Mouse (Mus musculus) ES-E14 (cell line): ENCODE measurements around the gene Gm10337. TPM values are rescaled to one million over a fixed set of nuclear protein-coding genes. Genes with fewer than 3 reads are reported as not detected.

Experiments used
- DNase-seq: peaks from one replicate; pipeline ENCODE4 v3.0.0-alpha.2; 2013; ENCODE audit warnings: low read depth, low spot score
- H3K27ac ChIP-seq: 2 replicates; pipeline ENCODE4 v1.5.1; 2012; ENCODE audit warnings: low read depth, mild to moderate bottlenecking, low read length, moderate library complexity, mixed read lengths; ENCODE audit not compliant: poor library complexity, insufficient read depth, severe bottlenecking
- H3K36me3 ChIP-seq: 2 replicates; pipeline ENCODE4 v1.6.1; 2012; ENCODE audit warnings: mild to moderate bottlenecking, low read length, moderate library complexity, mixed read lengths; ENCODE audit not compliant: control insufficient read depth, poor library complexity, insufficient read depth, severe bottlenecking
- H3K4me1 ChIP-seq, 2 experiments: fragments of 150-350 bp in 1 of 2; sonication (generic) in 1 of 2; 2 replicates each; pipeline ENCODE4 v1.6.1; 2012; ENCODE audit warnings: low read length in 2 of 2, mild to moderate bottlenecking in 1 of 2, mixed read lengths in 1 of 2; ENCODE audit not compliant: control insufficient read depth in 2 of 2, insufficient read depth in 2 of 2, poor library complexity in 1 of 2
- H3K4me3 ChIP-seq, 2 experiments: fragments of 150-350 bp in 1 of 2; sonication (generic) in 1 of 2; 2 replicates each; pipeline ENCODE4 v1.5.1; 2012; ENCODE audit warnings: low read length in 2 of 2, low read depth in 1 of 2, mild to moderate bottlenecking in 1 of 2, mixed read lengths in 1 of 2; ENCODE audit not compliant: insufficient read depth in 1 of 2, poor library complexity in 1 of 2, severe bottlenecking in 1 of 2
- H3K9ac ChIP-seq: 2 replicates; pipeline ENCODE4 v1.6.1; 2012; ENCODE audit warnings: low read depth, mild to moderate bottlenecking, low read length, mixed read lengths; ENCODE audit not compliant: poor library complexity, insufficient read depth, severe bottlenecking
- H3K9me3 ChIP-seq: fragments of 150-350 bp; sonication (generic); 2 replicates; pipeline ENCODE4 v1.6.1; 2012; ENCODE audit warnings: low read depth, mild to moderate bottlenecking, low read length; ENCODE audit not compliant: control insufficient read depth, insufficient read depth
- CHD2 ChIP-seq: IDR thresholded peaks from 2 replicates; pipeline ENCODE4 v1.6.1; 2014; ENCODE audit warnings: mild to moderate bottlenecking, low read depth, low read length, inconsistent platforms
- HCFC1 ChIP-seq: IDR thresholded peaks from 2 replicates; pipeline ENCODE4 v1.6.1; 2012; ENCODE audit warnings: low read length, inconsistent platforms, borderline replicate concordance; ENCODE audit not compliant: insufficient read depth
- MAFK ChIP-seq: IDR thresholded peaks from 2 replicates; pipeline ENCODE4 v1.6.1; 2014; ENCODE audit warnings: mild to moderate bottlenecking, low read depth, low read length, inconsistent platforms; ENCODE audit not compliant: insufficient read depth
- ZC3H11A ChIP-seq: IDR thresholded peaks from 2 replicates; pipeline ENCODE4 v1.6.1; 2012; ENCODE audit warnings: low read depth, mild to moderate bottlenecking, inconsistent platforms, low read length, borderline replicate concordance
- ZNF384 ChIP-seq: IDR thresholded peaks from 2 replicates; pipeline ENCODE4 v1.6.1; 2012; ENCODE audit warnings: low read depth, low read length, inconsistent platforms
- in situ Hi-C, 2 experiments: fragments of 600-800 bp; cut with MboI; formaldehyde crosslinking; loops; one replicate each; pipeline ENCODE4 v1.15.1; 2025; ENCODE audit warnings: low sequenced_read_pairs in 2 of 2, inconsistent platforms in 1 of 2; ENCODE audit not compliant: unreplicated experiment in 2 of 2
- total RNA-seq: library from RNA; depleted of rRNA; stranded (reverse); fragments of 300-350 nt; gene quantifications from 2 replicates; pipeline ENCODE4 v1.2.3, GENCODE M21; 2012; rRNA removed

Gm10337 gene
- total RNA-seq, 1 experiment = not detected

DNA sequence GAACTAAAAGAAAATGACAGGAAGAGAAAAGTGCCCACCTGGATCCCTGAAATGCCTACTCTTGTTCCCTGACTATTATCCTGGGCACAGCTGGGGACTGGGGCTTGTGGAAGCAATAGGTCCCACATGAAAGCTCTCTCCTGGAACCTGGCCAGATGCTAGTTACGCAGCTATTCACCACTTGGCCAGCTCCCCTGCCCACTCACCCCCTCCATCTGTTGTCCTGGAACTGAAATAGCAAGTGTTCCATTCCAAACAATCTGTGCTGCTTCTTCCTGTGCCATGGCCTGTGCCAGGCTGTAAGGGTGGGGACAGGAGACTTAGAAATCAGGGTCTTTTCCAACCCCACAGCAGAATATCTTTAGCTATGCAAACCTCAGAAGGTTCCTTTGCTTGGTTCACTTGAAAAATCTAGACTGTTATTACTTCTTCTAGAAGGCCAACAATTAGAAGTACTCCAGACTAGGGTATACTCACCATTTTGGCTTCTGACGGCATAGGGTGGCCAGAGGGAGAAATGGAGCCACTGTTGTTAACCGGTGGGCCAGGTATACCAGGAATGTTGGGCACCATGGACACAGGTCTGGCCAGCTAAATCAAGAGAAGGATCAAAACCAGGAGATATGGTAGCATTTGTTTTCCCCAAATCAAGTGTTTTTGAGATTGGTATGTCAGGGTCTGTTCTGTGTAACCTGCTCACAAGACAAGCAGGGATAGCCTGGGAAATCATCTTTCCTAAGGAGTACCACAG is 43.3 kb downstream of the Gm10337 start:
- Histone ChIP-seq H3K27ac (no peak overlapping the region), H3K4me3 (no peak overlapping the region), H3K9ac (no peak overlapping the region), H3K4me1 (no peaks in the 10 kb centered on the region), H3K9me3 (no peaks in the 10 kb centered on the region), H3K36me3 (no peaks in the 10 kb centered on the region; the same call in none of the 2 replicates)
- DNase-seq = no peak
- TF ChIP-seq ZC3H11A (no peak), ZNF384 (no peak), MAFK (no peak)
- in situ Hi-C loops = no loop called here

DNA sequence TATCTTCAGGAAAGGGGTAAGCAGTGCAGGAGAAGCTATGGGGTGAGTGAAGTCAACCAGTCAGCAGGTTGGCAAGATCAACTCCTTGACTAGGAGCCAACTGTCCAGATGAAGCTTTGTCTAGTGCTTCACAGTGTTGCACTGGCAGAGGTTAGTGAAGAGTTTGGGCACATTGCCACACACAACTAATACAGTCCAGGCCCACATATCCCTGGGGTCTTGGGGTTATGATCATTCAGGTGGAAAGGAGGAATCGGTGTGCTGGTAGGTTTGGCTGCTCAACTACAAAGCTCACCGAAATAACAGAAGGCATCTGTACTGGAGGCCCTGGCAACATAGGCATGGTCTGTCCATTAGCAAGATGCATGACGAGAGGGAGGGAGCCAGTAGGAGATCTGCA is 44.0 kb downstream of the Gm10337 start:
- H3K9me3 ChIP-seq = no peaks in the 10 kb centered on the region
- in situ Hi-C loops = no loop called here
- no peaks in the 10 kb centered on the region; the same call in none of the 2 replicates for H3K36me3 ChIP-seq
- H3K27ac ChIP-seq = no peak overlapping the region
- no peaks in the 10 kb centered on the region for H3K4me1 ChIP-seq
- H3K4me3 ChIP-seq = no peak overlapping the region
- TF ChIP-seq ZNF384 (no peak), HCFC1 (no peak), CHD2 (no peak)
- no peak for DNase-seq
- H3K9ac ChIP-seq = no peak overlapping the region

DNA sequence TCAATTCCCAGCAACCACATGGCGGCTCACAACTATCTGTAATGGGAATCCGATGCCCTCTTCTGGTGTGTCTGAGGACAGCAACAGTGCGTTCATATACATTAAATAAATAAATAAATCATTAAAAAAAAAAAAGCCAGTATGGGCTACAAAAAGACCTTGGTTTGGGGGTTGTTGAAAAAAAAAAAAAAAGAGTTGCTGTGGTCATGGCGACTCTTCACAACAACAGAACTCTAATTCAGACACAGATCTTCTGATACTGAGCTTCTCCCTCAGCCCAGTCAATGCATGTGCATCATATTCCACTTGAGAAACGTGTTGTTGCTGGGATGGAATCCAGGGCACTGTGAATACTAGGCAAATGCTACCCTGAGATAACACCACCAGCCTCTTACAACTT is 49.1 kb downstream of the Gm10337 start:
- in situ Hi-C loops = no loop called here
- TF ChIP-seq CHD2 = no peak
- TF ChIP-seq ZNF384 = 0 out of 2 replicates have a peak, but pooled peaks have one; percentile 54
- Histone ChIP-seq H3K4me3 (no peak overlapping the region), H3K9ac (no peak overlapping the region), H3K9me3 (no peaks in the 10 kb centered on the region), H3K27ac (no peak overlapping the region), H3K36me3 (peaks cover 2% of the 10 kb centered on the region), H3K4me1 (no peaks in the 10 kb centered on the region)
- no peak for DNase-seq

Other genes with a start within 250 kb of the Gm10337 start
- gene Rarg, start 246.2 kb upstream of the Gm10337 start, total RNA-seq = 101 and 115 TPM in 2 replicates
- gene Gm9918, start 233.2 kb upstream of the Gm10337 start, total RNA-seq = 0.45 and 1.0 TPM in 2 replicates
- gene Mfsd5, start 224.3 kb upstream of the Gm10337 start, total RNA-seq = 89.9 and 95.7 TPM in 2 replicates
- 84.1 TPM in 2 replicates for gene Espl1, start 207.5 kb upstream of the Gm10337 start, total RNA-seq
- 139 and 201 TPM in 2 replicates for gene Pfdn5, start 177.6 kb upstream of the Gm10337 start, total RNA-seq
- gene Myg1, start 172.0 kb upstream of the Gm10337 start, total RNA-seq = 84.7 and 109 TPM in 2 replicates
- 69.2 and 86.0 TPM in 2 replicates for gene Aaas, start 153.0 kb upstream of the Gm10337 start, total RNA-seq
- gene Sp7, start 136.5 kb upstream of the Gm10337 start, total RNA-seq = 0.09 TPM in 1 of 2 replicates, not detected in the other
- 93.4 and 130 TPM in 2 replicates for gene Sp1, start 97.6 kb upstream of the Gm10337 start, total RNA-seq
- gene Amhr2, start 58.4 kb upstream of the Gm10337 start, total RNA-seq = 5.6 and 16.5 TPM in 2 replicates
- gene Prr13, start 44.7 kb upstream of the Gm10337 start, total RNA-seq = 13.2 and 26.3 TPM in 2 replicates
- 206 and 377 TPM in 2 replicates for gene Pcbp2, start 33.2 kb upstream of the Gm10337 start, total RNA-seq
- gene Map3k12, start 13.3 kb downstream of the Gm10337 start, total RNA-seq = 18.1 and 25.4 TPM in 2 replicates
- gene Tarbp2, start 14.5 kb downstream of the Gm10337 start, total RNA-seq = 163 and 184 TPM in 2 replicates
- 1.9 and 2.6 TPM in 2 replicates for gene Npff, start 21.2 kb downstream of the Gm10337 start, total RNA-seq
- not detected in 2 replicates for gene Gm28047, start 121.3 kb downstream of the Gm10337 start, total RNA-seq
- 9.0 and 12.4 TPM in 2 replicates for gene Atf7, start 121.7 kb downstream of the Gm10337 start, total RNA-seq
- gene Atp5g2, start 168.6 kb downstream of the Gm10337 start, total RNA-seq = 448 and 519 TPM in 2 replicates
- 24.6 and 25.0 TPM in 2 replicates for gene Calcoco1, start 218.5 kb downstream of the Gm10337 start, total RNA-seq